Mouse (Mus musculus) 3134 (cell line): Measurements from ENCODE around the gene Fbn1.

ENCODE experiments used
- DNase-seq: peaks from one replicate; pipeline ENCODE4 v3.0.0-alpha.2; 2011; ENCODE audit warnings: low spot score; ENCODE audit not compliant: insufficient read length; ENCODE audit errors: extremely low read depth

Gene Fbn1

GRCm38 (mm10) chr2:125260326-125260725, 247.5 kb downstream of the Fbn1 start:
- DNase-seq, result no peak

GRCm38 (mm10) chr2:125259230-125260120, 248.3 kb downstream of the Fbn1 start:
- DNase-seq, result no peak

GRCm38 (mm10) chr2:125255886-125256285, 251.9 kb downstream of the Fbn1 start:
- no peak for DNase-seq

GRCm38 (mm10) chr2:125254630-125255029, 253.2 kb downstream of the Fbn1 start:
- DNase-seq, result no peak

- no peak for DNase-seq
Measured at GRCm38 (mm10) chr2:125253699-125254098, 254.1 kb downstream of the Fbn1 start.

- DNase-seq, result peak; percentile 17
Measured at GRCm38 (mm10) chr2:125252275-125252674, 255.5 kb downstream of the Fbn1 start.

- DNase-seq, result no peak
Measured at GRCm38 (mm10) chr2:125251781-125252180, 256.0 kb downstream of the Fbn1 start.
